Mouse (Mus musculus) common myeloid progenitor, adult 5-6 weeks (primary cell): ENCODE results near the gene Mcrs1. TPM values are rescaled to one million over a fixed set of nuclear protein-coding genes. Genes with fewer than 3 reads are reported as not detected.
"Not testable (repeated sequence)": the region's sequence is repeated elsewhere in the genome, so short reads cannot be mapped to it uniquely, and the experiment has no call there.

Source experiments
- ATAC-seq: replicated peaks from 2 replicates; pipeline ENCODE4 v1.8.0; 2016; ENCODE audit warnings: low read depth, mild to moderate bottlenecking, moderate TSS enrichment, inconsistent platforms; ENCODE audit not compliant: poor library complexity, severe bottlenecking
- total RNA-seq: library from RNA; stranded (forward); fragments of 200-1000, 187-1606 nt; gene quantifications from 2 replicates; pipeline ENCODE4 v1.2.3, GENCODE M21; 2017

The Mcrs1 gene
- total RNA-seq, 1 experiment from 2014 or later, result 61.0 TPM

- peak; percentile 10 for ATAC-seq
These were observed 817 bp upstream of the Mcrs1 start for GRCm38 (mm10) chr15:99252381-99253174.

- not testable (repeated sequence) for ATAC-seq
These were observed 650 bp downstream of the Mcrs1 start for GRCm38 (mm10) chr15:99251111-99251510.

GRCm38 (mm10) chr15:99249938-99250337 lies 1.8 kb downstream of the Mcrs1 start:
- ATAC-seq, result no peak

DNA sequence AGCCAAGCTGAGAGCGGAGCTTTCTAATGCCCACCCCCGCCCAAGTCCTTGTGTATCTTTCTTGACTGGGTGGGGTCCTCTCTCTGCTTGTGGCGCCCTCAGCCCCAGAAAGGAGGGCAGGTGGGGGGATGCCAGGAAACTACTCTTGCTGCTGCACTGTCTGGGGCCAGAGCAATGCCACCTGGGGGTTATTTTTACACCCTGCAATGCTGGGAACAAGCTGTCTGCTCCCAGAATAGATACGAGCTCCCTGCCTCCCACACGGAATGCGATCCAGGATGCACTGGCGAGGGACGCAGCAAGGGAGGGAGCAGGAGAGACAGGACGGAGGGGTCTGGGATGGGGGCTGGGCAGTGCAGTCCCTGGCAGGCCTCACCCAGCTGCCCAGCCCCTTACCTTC lies 2.8 kb downstream of the Mcrs1 start:
- no peak for ATAC-seq

DNA sequence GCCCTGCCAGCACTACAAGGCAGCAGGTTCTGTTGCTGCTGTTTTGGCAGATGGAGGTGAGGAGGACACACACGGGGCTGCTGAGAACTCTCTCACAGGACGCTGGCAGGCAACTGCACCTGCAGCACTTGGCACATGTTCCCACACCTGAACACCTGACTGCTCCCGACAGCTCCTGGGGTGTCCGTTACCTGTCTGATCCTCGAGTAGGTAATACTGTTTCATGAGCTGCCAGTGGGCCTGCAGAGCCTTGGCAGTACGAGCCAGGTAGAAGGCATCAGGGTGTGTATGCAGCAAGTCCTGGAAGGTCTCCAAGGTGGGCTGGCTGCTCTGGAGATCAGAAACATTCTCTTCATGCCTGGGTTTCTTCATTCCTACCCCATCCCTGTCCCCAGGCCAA lies 5.0 kb downstream of the Mcrs1 start:
- ATAC-seq, result not testable (repeated sequence)

DNA sequence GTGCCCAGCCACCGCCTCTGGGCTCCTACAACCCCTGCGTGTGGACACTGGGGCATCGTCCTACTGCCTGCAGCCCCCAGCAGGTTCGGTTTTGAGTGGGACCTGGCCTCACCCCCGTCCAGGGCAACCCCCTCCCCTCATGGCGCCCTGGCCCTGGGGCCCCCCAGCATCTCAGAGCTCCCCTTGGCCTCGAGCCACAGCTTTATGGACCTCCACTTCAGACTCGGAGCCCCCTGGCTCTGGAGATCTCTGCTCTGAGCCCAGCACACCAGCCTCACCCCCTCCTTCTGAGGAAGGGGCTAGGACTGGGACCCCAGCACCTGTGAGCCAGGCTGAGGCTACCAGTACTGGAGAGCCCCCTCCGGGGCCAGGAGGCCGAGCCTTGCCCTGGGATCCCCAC lies 9.7 kb downstream of the Mcrs1 start:
- no peak for ATAC-seq

GRCm38 (mm10) chr15:99241249-99241648 lies 10.5 kb downstream of the Mcrs1 start:
- no peak for ATAC-seq

DNA sequence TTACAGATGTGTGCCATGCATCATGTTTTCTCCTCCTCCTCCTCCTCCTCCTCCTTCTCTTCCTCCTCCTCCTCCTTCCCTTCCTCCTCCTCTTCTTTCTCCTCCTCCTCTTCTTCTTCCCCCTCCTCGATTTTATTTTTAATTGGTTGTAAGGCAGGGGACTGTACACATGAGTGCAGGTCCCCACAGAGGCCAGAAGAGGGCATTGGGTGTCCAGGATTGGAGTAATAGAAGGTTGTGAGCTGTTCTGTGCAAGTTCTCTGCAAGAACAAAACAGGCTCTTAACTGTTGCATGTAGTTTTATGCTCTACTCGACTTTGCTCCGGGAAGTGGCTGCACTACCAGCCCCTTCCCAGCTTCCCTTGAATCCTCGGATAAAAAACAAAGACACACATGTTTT lies 11.6 kb downstream of the Mcrs1 start:
- ATAC-seq, result no peak

GRCm38 (mm10) chr15:99238006-99238405 lies 13.8 kb downstream of the Mcrs1 start:
- ATAC-seq, result no peak

GRCm38 (mm10) chr15:99234326-99235010 lies 17.3 kb downstream of the Mcrs1 start:
- ATAC-seq, result no peak

GRCm38 (mm10) chr15:99233719-99234118 lies 18.0 kb downstream of the Mcrs1 start:
- no peak for ATAC-seq

DNA sequence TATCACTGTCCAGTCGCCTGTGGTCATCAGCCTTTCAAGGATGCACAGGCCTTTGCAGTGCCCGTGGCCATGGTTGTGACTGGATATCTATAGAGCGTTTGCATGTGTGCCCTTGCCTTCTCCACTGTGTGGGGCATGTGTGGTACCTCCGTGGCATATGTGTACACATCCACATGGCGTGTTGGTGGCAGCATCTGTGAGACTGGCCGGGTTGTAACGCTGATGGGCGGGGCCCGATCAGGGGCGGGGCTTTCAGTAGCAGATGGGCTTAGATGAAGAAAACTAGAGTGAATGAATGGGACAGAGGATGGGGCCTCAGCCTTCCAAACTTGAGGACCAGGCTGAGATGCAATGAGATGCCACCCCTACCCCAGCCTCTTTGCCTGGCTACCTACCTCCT lies 19.8 kb downstream of the Mcrs1 start:
- ATAC-seq, result no peak

DNA sequence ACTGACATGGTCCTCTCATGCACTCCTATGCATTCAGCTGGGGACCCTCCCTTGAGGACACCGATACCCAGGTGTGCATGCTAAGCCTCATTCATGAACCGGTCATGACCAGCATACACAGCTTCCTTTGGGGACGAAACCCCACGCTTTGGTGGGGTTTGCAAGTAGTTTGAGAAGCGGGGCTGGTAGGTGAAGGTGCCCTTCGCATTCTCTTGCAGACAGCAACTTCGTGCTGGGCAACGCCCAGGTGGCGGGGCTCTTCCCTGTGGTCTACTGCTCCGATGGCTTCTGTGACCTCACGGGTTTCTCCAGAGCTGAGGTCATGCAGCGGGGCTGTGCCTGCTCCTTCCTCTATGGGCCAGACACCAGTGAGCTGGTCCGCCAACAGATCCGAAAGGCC lies 25.7 kb downstream of the Mcrs1 start:
- ATAC-seq, result no peak

GRCm38 (mm10) chr15:99225081-99225810 lies 26.5 kb downstream of the Mcrs1 start:
- ATAC-seq, result no peak

DNA sequence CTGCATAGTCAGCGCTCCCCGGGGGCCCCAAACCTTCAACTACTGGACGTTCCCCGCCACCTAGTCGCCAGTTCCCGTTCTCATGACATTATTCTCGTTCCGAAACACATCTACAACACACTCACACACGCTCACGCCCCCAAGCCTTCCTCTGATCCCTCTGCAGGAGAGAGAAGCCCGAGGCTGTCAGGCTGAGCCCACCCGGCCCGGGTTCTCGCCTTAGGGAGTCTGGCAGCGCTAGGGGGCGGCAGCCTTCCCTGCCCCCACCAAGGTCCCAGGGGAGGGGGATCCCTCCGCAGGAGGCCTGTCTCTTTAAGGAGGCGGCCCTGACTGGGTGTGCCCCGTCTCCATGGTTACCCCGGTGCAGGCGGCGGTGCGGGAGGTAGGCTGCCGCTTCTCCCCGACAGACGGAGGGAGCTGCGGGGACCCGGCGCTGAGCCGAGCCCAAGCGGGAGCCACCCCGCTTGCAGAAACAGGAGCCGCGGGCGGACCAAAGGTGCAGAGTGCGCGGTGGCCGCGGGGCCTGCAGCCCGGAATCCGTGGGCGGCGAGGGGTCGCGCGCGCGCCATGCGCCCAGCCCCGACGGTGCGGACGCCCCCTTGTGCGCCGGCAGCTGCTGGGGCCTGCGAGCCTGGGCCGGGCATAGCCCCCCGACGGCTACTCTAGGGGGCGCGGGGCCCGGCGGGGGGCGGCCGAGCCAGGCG lies 27.4 kb downstream of the Mcrs1 start, which contains the start of gene Kcnh3:
TSS of gene Kcnh3 (plus strand) at position 654 of the 704 bp plus-strand sequence.
- peak; percentile 33; the same call in 1 of the 2 replicates for ATAC-seq

DNA sequence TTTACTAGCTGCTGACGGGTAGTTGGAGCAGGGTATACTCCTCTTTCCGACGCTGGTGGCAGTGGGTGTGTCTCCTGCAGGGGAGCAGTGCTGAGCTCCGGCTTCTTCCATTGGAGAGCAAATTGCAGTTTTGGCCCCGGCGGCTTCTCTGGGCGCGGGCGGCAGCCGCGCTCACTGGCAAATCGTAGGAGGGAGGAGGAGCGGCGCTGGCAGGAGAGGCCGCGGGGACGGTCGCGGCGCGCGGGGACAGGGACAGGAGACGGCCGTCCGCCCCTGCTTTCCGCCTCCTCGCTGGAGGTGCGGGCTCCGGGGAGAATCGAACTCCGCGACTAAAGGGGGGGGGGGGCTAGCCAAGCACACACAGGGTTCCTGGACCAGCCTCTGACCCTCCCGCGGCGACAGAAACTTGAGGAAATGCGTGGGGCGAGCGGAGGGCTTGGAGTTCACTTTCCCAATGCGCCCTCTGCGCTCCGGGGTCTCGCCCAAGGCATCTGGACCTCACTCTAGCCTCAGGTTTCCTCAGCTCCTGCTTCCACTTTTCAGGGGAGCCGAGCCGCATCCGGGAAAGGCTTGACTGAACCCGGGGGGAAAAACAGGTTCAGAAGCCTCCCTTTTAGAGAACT lies 28.1 kb downstream of the Mcrs1 start:
- ATAC-seq, result 0 out of 2 replicates have a peak, but pooled peaks have one; percentile 6

- no peak for ATAC-seq
These were observed 28.8 kb downstream of the Mcrs1 start for GRCm38 (mm10) chr15:99222794-99223584.

DNA sequence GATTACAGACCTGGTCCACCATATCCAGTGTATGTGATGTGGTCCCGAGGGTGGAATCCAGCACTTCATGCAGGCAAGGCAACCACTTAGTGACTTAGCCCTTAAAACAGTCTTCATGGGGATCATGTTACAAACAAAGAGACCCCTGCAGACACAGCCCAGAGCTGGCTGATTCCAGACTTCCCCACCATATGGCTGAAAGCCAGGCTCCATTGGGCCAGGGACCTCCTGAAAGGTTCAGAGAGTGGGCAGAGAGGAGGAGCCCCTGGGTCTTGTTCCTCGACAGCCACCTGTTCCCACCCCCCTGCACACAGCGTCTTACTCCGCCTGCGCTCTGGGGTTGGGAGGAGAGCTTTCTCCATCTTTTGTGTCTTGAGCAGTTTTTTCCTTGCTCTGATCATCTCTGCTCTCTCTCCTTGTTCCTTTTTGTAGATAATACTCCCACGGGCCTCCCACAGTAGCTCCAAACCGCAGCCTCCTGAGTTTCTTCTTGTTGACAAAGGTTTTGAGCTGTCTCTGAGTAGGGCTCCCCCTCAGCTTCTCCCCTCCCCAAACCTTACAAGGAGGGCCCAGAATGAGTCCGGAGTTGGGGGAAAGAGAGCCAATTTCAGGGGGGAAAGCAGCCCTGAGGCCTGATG lies 30.3 kb downstream of the Mcrs1 start:
- no peak for ATAC-seq
